Mouse (Mus musculus): ENCODE measurements at regions not wholly inside any gene's neighbourhood (a gene's known extent, or its start where the extent isn't known, plus 50 kb on each side); places are given as distances from the start of the nearest gene placed in this dataset.

DNA sequence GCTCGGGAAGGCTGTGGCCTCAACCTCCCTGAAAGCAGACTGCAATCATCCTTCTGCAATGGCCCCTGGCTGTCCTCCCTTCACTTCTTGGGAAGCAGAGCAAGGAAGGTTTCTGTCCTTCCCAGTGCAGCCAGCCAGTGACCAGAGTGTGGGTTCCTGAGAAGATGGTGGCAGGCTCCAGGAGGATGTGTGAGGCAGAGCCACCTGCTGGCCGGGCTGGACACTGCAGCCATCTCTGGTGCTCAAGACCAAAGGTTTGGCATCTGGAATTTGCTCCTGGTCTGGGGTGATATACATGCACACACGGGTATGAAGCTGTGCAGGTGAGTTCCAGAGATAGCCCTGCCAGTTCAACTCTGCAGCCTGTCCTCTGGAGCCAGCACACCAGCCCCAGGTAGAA is 227.2 kb upstream of the Irx4 start:
- TF ChIP-seq CTCF (conservative IDR thresholded peaks at IDR 0.05; ENCODE audit: insufficient read depth, insufficient read length, low read depth, low read length): peak; percentile 76
- TF ChIP-seq POLR2A (IDR thresholded peaks at IDR 0.05; ENCODE audit: low read depth, low read length): no peak
